Comparison of ENCODE assay signal across 8 mouse cellular contexts in the genomic region with DNA sequence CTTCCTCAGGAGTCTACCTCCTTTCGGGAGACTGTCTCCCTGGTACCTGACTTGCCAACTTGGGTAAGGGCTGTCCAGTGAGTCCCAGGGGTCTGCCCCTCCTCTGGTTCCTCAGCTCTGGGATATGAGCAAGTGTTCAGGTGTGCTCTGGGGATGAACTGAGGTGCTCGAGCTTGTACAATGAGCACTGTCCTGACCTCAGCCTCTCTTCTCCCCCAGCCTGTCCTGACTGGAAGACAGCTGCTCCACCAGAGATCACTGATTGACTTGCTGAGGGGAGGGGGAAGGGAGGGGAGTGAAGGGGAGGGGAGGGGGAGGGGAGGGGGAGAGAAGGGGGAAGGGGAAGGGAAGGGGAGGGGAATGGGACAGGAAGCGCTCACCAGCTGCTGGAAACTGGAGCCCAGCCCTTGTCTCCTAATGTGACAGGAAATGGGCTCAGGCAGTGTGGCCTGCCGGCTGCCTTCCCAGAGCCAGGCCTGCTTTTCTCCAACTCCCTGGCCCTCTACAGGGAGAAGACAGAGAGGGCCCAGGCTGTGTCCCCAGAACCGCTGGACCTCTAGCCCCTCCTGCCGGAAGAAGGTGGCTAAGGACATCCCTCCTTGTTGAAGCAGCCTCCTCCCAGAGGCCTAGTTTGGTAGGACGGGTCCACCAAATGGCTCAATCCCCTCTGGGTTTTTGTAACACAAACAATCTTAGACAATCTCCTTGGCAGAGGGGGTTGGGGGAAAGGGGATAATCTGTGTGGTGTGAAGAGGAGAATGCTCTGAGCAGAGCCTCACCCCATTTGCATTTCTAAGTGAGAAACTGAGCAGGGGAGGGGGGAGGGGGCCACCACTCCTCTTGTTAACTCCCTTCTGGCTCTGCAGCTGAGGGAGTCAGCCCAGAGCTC.
A peak's percentile ranks its signal among the peaks of the same experiment; 100 is the strongest.
DNase-seq lines count a peak whose midpoint lies in the region; ATAC-seq lines count a peak whose summit lies in the region.

No protein-coding gene starts in this region.

- no peak overlapping the region for H3K27ac ChIP-seq in hindbrain, embryonic 15.5 days (replicated peaks)

- H3K9me3 ChIP-seq in hindbrain, embryonic 15.5 days, result no peaks in the 10 kb centered on the region

- no peaks in the 10 kb centered on the region for H3K27me3 ChIP-seq in hindbrain, embryonic 15.5 days

- peaks cover 18% of the 10 kb centered on the region for H3K4me1 ChIP-seq in hindbrain, embryonic 15.5 days (replicated peaks)

- no peak overlapping the region for H3K4me3 ChIP-seq in hindbrain, embryonic 15.5 days

- H3K36me3 ChIP-seq in hindbrain, embryonic 15.5 days, result no peaks in the 10 kb centered on the region

- intact Hi-C loops in heart, postnatal 25 days (cut with DNase I), result no loop called here

- ATAC-seq in hindbrain, embryonic 15.5 days (ENCODE audit: low FRiP score, low read depth), result peak; percentile 67; the same call in 1 of the 2 replicates

- H3K4me2 ChIP-seq in hindbrain, embryonic 15.5 days, result no peak overlapping the region

- WGBS in hindbrain, embryonic 15.5 days, result 12% methylated on average over 6 of the region's 7 CpGs

- H3K9ac ChIP-seq in hindbrain, embryonic 15.5 days, result no peak overlapping the region

- peak; percentile 12 to 14 for DNase-seq in heart, adult 18-20 months
- no peak for DNase-seq in heart, postnatal 25 days (ENCODE audit: low spot score)
- peak; percentile 78 for DNase-seq in embryo, embryonic 11 days
- DNase-seq in lung, postnatal 36 days, result peak; percentile 7
- DNase-seq in ovary, postnatal 36 days (ENCODE audit: low spot score), result no peak
- no peak for DNase-seq in left cerebral cortex, adult 9 months (ENCODE audit: low spot score in 2 of 2)
- DNase-seq in adrenal gland, adult 8-10 months, result no peak

Comparison
In these comparisons a context has a peak if more than half of its experiments do, and no peak if none do; other contexts are left out.
1. DNase-seq: peak in heart, adult 18-20 months (2 of 2), embryo, embryonic 11 days (single experiment) and lung, postnatal 36 days (single experiment); none in heart, postnatal 25 days (single experiment), ovary, postnatal 36 days (single experiment), left cerebral cortex, adult 9 months (0 of 2) and adrenal gland, adult 8-10 months (single experiment).